Mouse (Mus musculus) liver, adult 2 months (tissue): Measurements from ENCODE around the gene Timp3.

Experiments
- CTCF ChIP-seq: fragments of 200-500 bp; IDR thresholded peaks from 2 replicates; pipeline ENCODE4 v1.5.1; 2011; ENCODE audit warnings: low read depth, low read length, control low read depth
- POLR2A ChIP-seq: fragments of 200-500 bp; IDR thresholded peaks from 2 replicates; pipeline ENCODE4 v1.6.1; 2011; ENCODE audit warnings: low read length, control low read depth; ENCODE audit not compliant: insufficient read depth; ENCODE audit errors: extremely low read depth

GRCm38 (mm10) chr10:86342151-86342550 lies 42.0 kb downstream of the Timp3 start:
- no peak for TF ChIP-seq CTCF
- no peak for TF ChIP-seq POLR2A
